Mouse (Mus musculus) testis, postnatal 10 days (tissue): Measurements from ENCODE around the gene 6330403K07Rik.

ENCODE experiments used
- DNase-seq: peaks from one replicate; pipeline ENCODE4 v3.0.0; 2021; ENCODE audit warnings: low spot score

6330403K07Rik gene

DNA sequence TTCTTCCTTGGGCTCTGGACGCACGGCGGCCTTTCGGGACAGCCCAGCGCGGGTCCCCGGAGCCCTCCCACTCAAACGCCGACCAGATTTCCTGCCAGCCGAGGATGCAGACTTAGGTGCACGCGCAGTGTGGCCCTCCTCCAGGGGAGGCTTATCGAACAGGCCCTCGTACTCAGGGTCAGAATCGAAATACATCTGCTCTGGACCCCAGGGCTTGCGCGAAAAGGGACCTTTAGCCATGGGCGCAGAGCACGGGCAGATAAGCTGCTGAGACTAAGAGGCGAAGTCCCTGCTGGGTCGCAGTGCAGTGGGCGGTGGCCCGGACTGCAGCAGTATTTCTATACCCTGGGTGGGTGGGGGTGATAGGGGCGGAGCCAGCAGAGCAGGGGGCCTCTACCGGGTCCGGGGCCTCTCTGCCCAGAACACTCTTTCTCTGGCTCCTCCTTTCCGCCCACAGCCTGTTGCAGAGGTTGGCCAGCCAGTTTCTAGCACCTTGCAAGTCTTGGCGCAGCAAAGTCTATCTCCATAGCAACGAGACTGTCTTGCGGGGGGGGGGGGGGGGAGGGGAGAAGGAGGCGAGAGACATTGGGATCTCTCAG, at the start of gene 6330403K07Rik:
TSS of gene 6330403K07Rik (minus strand) at position 351 of the 599 bp plus-strand sequence.
- peak; percentile 62 for DNase-seq

DNA sequence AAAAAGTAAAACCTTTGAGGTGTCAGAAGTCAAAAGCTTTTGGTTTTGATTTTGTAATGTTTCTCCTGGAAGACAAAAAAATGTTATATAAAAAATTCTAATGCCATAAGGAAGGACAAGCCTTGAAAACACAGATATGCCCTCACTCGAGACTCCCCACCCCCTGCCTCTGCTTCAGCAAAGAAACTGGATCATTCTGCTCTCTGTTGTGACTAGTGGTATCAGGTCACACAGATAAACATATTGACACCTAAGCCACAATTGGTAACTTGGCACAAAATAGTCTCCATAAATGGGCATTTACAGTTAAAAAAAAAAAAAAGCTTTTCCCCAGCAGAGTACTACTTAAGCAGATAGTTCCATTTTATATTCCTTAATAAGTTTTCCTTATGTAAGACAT, 43.0 kb upstream of the 6330403K07Rik start:
- DNase-seq = no peak

DNA sequence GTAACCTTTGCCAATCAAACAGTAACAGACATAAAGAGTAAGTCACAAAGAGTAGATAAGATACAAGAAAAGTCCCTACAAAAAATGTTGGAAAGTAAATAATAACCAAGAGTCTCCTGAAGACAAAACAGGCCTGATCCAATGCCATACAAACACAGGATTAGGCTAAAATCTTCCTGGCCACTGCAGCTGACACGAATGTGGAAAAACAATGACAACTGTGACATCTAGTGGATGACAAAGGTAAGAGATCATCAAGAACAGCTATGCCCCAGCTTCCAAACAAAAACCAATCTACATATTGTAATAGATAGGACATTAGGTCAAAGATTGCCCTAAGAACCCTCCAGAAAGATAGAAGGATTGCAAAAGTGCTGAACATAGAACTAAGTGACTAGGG, 19.2 kb upstream of the 6330403K07Rik start:
- no peak for DNase-seq

DNA sequence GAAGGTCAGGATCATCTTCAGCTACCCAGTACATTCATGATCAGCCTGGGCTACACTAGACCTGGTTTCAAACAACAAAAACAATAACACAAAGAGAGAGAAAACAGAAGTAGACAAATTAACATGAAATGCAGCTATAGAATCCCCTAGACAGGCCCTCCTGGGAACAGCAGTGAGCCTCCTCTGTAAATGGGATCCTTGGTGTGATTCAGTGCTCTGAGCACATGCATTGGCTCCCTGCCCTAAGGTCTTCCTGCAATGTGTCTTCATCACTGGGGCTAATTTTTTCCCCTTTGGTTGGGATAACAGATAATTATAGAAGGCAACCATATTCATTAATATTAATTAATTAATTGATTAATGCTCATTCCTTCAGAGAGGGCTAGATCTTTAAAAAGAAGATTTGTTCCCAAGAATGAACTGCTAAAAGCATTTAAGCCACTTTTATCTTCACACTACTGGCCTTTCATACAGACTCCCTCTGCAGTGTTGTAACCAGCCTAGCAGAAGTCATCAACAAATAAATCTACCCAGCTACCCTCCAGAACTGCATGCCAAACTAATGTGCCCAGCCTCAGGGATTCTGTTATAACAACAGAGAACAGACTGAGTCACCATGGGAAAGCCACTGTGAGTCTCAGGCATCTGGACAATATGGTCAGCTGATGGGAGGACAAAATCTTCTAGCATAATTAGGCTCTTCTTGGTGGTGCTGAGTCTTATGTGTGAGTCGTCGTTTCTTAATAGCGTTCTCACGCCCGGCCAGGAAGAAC, 6.4 kb upstream of the 6330403K07Rik start:
- DNase-seq = no peak

DNA sequence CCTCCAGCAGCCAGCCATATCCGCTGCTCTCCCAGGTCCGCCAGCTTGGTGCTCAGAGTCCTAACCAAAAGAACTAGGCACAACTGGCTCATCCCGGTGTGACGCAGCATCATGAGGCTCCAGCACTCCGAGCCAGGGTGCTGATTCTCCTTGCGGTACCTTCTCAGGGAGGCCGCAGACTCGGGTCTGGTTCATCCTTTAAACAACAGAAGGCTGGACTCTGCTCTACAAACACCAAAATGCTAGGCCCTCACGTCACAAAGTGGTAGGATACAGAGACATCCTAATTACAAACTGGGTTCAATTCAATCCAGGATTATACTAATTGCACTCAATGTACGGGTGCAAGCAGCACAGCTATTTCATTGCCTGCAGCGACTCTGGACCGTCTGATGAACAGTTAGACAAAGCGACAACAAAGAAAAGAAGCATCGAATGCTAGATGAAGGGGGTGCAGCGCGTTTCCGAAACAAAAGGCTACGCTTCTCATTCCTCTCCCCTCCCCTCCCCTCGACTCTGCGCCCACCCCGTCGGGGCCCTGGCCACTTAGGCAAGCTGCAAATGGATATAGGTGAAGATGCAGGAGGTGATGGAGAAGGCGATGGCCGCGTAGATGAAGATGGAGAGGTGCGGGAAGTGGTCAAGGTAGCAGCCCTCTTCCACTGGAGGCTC, 686 bp downstream of the 6330403K07Rik start:
- peak; percentile 44 for DNase-seq

DNA sequence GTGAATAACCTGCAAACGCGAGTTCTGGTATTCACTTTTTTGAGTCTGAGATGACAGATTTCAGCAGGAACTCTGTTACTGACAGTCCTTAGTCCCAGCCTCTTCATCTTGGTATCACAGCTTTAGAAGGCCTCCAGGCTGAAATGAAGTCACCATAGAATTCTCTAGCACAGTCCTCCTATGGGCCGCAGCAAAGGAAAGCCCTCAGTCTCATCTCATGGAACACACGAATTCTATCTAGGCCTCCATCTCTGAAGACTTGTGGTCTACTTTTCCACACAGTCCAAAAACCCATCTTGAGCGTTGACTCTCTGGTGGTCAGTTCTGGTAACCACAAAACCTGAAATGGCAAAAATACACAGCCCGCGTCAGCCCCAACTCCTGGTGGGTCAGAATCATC, 1.2 kb downstream of the 6330403K07Rik start:
- DNase-seq = no peak

DNA sequence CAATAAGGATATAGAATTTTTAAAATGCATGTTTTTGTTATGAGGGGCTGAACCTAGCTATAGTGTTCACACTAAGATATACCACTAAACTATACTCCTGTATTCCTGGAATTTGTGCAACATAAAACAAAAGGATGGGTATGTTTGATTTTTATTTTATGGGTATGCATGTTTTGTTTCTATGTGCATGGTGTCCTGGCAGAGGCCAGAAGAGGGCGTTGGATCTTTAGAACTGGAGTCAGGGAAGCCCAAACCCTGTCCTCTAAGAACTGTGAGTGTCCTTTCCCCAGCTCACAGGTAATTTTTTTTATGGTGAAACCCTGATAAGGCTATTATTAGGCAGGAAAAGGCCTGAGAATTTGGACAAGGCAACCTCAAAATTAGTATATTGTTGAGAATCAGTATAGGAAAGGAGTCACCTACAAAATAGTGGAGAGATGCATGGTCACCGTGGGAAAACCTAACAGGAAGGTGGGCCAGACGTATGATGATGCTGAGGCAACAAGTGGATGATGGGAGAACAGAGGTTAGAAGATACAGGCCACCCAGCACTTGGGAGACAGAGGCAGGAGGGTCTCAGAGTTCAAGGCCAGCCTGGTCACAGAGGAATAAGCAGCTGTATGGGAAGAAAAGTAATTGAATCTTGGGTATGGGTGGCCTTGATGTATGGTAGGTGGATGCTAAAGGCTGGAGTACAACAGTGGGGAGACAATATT, 3.8 kb downstream of the 6330403K07Rik start:
- DNase-seq = no peak

DNA sequence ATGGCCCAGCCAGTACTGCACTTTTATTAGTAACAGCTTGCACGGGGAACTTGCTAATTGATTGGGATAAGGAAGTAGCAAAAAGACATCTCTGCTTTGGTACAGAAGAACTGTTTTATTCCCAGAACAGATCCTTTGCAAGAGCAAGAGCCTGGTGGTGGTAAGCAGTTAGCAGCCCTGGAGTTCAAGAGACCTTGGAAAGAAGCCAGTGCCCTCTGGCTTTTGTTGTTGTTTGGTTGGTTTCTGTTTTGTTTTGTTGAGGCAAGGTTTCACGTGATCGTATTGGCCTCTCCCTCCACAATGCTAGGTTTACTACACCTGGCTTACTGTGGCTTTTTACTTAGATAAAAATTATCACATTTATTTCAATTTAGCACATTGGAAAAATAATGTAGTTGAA, 5.0 kb downstream of the 6330403K07Rik start:
- DNase-seq = no peak

DNA sequence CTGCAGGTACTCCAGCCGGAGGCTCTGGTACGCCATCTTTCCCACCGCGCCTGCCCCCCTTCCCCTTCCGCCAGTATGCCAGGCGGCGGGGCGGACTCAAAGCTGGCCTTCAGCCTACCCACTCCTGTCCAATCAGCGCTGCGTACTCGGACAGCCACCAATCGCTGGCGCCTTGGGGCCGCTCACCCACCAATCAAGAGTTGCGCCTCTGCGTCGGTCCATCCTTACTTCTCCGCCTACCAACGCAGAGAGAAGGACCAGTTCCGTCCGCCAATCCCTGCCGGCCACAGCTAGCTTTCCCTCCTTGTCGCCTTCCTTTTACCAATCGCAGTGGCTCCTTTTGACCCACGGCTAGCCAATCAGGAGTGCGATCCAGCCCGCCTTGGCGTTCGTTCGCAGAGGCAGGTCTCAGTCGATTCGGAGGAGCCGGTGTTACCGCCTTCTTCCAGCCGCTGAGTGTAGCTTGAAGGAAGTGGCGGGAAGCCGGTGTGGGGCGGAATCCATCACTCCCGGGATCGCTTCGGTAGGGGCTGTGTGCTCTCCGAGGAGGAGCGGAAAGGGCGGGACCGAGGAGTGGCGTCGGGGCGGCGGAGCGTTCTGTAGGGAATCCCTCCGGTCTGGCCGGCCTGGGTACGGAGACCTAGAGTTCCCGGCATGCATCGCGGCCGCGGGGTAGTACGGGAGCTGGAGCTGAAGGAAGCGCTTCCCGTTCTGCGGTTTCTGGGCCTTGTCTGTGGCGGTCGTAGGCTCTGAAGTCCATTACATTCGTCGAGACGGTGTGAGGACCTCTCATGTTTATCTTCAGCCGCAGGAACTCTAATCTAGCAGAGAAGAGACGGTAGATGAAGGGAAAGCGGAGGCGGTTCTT, 13.9 kb downstream of the 6330403K07Rik start, which contains the start of the genes Mis12 and Derl2:
TSS of gene Mis12 (plus strand) at position 411 of the 868 bp plus-strand sequence.
TSS of gene Derl2 (minus strand) at position 641 of the 868 bp plus-strand sequence.
- peak; percentile 95 for DNase-seq

DNA sequence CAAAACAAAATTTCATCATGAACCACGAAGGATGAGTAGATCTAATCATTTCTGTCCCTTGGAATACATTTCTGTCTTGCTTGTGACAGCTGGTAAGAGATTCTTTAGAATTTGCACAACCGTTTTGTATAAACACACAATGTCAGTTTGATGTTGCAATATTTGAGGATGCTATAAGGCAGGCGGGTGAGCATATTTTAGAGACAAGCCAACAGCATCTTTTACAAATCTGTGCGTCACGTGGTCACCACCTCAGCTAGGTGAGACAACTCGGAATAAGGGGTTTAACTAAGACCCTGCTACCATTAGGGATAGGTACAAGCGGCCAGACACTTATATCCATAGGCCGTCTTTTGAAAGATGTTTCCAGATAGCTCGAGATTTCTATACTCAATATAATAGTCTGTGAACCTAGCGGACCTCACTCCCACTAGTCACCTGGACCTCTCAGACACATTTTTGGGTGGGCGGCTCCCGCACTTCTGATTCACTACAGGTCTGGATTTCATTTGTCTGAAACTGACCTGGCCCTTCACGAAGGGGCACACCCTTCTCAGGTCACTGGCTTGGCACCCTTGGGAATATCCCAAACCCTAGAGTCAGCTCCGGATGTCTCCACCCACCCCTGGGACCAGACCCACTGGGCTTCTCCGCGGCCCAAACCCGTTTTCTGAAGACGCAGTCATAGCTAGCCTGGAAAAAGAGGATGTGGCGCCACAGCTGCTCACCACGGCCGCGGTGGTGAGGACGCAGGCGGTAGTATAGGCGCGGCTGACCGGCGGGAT, 14.7 kb downstream of the 6330403K07Rik start:
- DNase-seq = no peak

DNA sequence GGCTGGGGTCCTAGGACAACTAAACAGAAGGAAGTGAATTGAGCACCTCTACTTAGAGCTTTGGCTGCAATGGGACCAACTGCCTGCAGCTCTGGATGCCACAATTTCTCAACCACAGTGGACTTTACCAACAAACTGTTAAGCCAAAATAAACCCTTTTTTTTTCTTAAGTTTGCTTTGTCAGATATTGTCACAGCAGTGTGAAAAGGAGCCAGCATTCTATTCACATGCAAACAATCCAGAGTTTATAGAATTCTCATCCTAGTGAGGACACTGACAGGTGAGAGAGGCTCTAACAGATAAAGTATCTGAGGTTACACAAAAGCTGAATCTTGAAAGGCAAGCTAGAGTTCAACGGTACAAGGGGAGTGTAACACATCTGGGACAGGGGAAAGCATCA, 16.3 kb downstream of the 6330403K07Rik start:
- no peak for DNase-seq

DNA sequence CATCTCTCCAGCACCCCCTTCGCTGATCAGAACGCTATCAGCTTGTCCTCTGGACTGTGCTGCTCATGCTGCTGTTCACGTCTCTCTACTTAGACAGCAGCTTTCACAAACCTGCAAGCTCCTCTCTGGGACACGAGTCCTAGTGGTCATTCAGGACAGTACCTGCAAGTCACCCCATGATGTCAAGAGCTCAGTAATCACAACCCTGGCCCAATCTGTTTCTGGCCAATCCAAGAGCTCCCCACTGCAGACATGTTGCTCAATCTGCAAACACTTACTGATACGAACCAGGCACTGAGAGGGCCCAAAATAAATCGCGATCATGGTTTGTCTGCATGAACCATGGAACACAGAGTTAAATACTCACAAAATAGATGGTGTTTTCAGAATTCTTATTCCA, 20.6 kb downstream of the 6330403K07Rik start:
- DNase-seq = no peak

DNA sequence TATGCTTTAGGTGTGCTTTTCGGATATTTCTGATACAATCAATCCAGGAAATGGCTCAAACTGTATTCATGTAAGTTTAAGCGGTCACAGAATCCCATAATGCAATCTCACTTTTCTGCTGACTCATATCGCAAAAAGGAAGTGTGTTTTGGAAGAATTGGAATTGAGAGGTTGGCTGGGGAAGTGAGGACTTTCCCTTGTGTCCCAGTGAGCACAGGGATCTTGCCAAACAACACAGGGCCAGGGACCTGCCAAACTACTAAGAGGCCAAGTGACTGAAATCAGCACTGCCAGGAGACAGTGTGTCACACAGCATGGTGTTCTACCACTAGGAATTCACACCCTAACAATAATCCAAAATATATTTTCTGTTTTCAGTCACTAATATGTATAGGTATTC, 25.0 kb downstream of the 6330403K07Rik start:
- DNase-seq = no peak

DNA sequence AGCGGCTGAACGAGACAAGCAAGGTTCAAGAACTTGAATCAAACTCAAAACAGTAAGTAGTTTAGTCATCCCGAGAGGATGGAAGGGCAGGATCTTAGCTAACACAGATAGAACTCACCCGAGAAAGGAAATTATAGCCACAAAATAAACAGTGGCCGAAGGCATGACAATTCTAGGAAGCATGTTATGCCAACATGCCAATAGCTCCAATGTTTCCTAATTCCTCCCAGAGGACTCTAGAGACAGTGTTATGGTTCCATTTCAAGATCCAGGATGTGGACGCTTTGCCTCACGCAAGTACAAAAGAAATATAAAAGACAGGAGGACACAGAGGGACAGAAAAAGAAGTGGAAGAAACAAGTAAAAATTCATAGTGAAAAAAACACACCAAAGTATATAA, 25.5 kb downstream of the 6330403K07Rik start:
- DNase-seq = no peak

DNA sequence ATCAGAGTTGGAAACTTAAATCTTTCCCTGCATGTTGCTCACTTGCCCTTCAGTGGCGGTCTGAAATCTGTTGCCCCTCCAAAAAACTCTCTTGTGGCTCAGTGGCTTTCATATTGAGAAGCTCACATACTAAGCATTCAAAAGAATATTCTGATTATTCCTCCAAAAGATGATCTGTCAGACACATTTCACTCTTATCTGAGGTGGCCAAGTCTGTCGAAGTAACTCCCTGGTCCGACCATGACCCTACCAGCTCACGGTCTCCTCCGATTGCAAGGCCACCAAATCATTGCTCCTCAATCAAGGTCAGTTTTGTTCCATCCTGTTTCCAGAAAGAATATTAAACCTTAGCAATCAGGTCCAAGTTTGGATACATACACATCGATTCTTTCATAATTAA, 26.3 kb downstream of the 6330403K07Rik start:
- DNase-seq = no peak

DNA sequence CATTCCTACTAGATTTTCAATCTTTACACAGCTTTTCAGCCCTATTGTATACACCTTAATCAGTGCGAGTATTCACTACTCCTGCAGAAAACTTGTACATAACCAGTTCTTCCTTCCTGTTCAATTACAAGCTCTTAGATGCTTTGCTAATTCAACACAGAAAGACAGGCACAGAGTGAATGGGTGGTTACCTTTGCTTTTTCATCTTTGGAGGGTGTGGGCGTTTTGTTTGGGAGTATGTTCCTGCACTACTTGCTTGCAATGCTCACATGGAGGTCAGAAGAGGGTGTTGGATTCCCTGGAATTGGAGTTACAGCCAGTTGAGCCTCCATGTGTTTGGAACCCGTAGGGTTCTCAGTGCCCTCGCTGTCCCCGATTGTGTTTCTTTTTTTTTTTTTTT, 28.3 kb downstream of the 6330403K07Rik start:
- no peak for DNase-seq

DNA sequence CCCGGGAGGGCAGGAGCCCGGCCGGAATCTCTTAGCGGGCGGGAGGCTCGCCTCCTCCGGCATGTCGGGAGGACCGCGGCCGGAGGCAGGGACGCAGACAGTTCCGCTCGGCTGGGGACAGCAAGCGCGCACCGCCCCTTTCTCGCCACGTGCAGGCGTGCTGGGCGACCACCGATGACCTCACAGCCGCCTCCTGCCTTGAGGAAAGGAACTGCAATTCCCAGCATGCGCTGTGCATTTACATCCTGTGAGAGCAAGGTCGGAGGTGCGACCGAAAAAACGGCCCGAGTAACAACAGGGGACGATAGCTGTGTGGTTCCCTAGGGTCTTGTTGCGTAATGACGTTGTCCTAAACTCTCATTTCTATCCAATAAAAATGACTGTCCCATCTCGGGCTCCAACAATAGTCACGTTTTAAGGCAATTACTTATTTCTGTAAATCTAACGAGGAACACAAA, 29.0 kb downstream of the 6330403K07Rik start, which contains the start of gene Dhx33:
TSS of gene Dhx33 (minus strand) at position 122 of the 458 bp plus-strand sequence.
- peak; percentile 96 for DNase-seq

DNA sequence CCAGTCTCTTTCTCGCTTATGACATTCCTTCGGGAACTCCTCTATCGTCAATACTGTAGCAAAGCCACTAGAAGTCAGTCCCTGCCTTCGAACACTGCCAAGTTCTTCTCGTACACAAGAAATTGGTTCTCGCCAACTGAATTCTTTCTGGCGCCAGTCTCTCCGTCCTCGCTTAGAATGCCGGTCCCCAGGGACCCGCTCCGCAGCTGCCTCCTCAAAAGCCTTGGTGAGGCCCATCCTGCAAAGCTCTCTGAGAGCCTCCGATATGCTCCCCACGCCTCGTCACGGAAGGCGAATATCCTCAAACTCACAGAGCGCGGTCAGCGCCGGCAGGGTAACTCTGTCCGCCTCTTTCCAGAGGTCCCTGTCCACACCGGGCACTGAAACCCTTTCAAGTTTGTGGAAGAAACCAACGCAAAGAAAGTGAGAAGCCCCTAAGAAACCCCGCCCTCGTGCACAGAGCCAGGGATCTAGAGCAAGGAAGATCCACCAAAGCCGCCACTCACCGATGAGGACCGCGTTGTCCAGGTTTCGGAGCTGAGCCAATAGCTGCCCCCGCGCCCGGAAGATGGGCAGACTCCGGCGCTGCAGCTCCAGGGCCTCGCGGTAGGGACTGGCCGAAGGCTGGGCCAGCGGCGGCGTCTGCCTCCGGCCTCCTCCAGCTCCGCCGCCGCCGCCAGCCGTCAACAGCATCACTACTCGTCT, 29.6 kb downstream of the 6330403K07Rik start:
- DNase-seq = peak; percentile 78

DNA sequence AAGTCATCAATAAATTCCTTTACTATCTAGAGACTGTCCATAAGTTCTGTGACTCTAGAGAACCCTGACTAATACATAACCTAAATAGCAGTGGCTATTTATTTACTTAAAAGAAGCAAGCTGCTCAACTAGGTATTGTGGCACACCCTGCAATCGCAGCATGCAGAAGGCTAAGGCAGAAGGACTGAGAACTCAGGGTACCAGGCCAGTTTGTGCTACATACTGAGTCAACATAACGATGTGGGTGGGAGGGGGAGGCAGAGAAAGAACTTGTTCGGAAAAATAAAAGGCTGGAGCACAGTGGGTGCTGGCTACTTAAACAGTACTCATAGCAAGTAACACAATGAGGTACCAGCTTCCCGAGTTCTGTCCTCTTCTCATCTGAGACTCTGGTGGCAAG, 32.1 kb downstream of the 6330403K07Rik start:
- DNase-seq = no peak
